Mouse (Mus musculus) adrenal gland, postnatal 25 days (tissue): ENCODE measurements around the gene Vmn1r69. TPM values are rescaled to one million over a fixed set of nuclear protein-coding genes. Genes with fewer than 3 reads are reported as not detected.

Experiments
- DNase-seq: peaks from one replicate; pipeline ENCODE4 v3.0.0; 2021; ENCODE audit warnings: mixed read lengths
- long read RNA-seq: library from polyadenylated mRNA; stranded (forward); transcript quantifications from one replicate; pipeline ENCODE4 v2.0.0, GENCODE M21; 2021
- total RNA-seq: library from RNA; stranded (reverse); gene quantifications from 2 replicates; pipeline ENCODE4 v1.2.3, GENCODE M21; 2021

The Vmn1r69 gene
- total RNA-seq, result not detected in 2 replicates
- long read RNA-seq, result 0 reads

DNA sequence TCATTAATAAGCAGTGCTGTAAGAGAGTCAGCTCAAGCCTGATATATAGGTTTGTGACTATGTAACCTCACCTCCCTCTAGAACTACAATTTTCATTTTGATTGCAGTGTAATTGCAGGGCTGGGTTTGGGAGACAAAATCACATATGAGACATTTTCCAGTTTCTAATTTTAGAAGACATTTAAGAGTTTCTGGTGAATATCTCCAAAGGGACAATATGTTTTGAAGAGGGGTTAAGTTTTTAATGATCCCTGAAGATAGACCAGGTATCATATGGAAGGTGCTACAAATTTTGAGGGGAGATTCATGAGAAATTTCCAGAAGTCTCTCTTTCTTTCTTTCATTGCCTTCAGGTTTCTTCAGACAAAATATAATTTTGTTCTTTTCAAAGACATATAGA, at the start of gene Vmn1r69:
TSS of gene Vmn1r69 (minus strand) at position 101 of the 400 bp plus-strand sequence.
- DNase-seq, result no peak

- DNase-seq, result no peak
Observed at GRCm38 (mm10) chr7:10631232-10631631, 17.8 kb upstream of the Vmn1r69 start, which contains the start of gene Vmn1r70. Vmn1r70 (plus strand) TSS chr7:10631532.

GRCm38 (mm10) chr7:10558385-10558784, 55.1 kb downstream of the Vmn1r69 start, which contains the start of gene Vmn1r68:
Vmn1r68 (minus strand) TSS chr7:10558485.
- no peak for DNase-seq

Other genes with a start within 250 kb of the Vmn1r69 start
- not detected in 2 replicates for gene Vmn1r67, start 170.3 kb downstream of the Vmn1r69 start, total RNA-seq
- gene Zik1, start 118.3 kb downstream of the Vmn1r69 start, total RNA-seq, result 2.6 and 3.1 TPM in 2 replicates
- gene Vmn1r68, start 55.2 kb downstream of the Vmn1r69 start, total RNA-seq, result not detected in 2 replicates
- gene Vmn1r70, start 17.9 kb upstream of the Vmn1r69 start, total RNA-seq, result not detected in 2 replicates
- gene Nlrp4b, start 74.1 kb upstream of the Vmn1r69 start, total RNA-seq, result not detected in 2 replicates
- not detected in 2 replicates for gene Vmn1r71, start 140.7 kb upstream of the Vmn1r69 start, total RNA-seq